Mouse (Mus musculus) hindbrain, embryonic 10.5 days (tissue): Measurements from ENCODE around the gene Hexa. TPM values are rescaled to one million over a fixed set of nuclear protein-coding genes. Genes with fewer than 3 reads are reported as not detected.

Source experiments
- DNase-seq: peaks from one replicate; pipeline ENCODE4 v3.0.0-alpha.2; 2017; ENCODE audit warnings: low spot score
- H3K27ac ChIP-seq: fragments of 300-500 bp; sonication (generic); 2 replicates; pipeline ENCODE4 v1.5.1; 2016; ENCODE audit warnings: mild to moderate bottlenecking, moderate library complexity
- H3K27me3 ChIP-seq: fragments of 300-500 bp; sonication (generic); 2 replicates; pipeline ENCODE4 v1.6.1; 2016; ENCODE audit warnings: mild to moderate bottlenecking; ENCODE audit not compliant: poor library complexity, insufficient read depth, severe bottlenecking
- H3K36me3 ChIP-seq: fragments of 300-500 bp; sonication (generic); 2 replicates; pipeline ENCODE4 v1.6.1; 2016; ENCODE audit warnings: mild to moderate bottlenecking, moderate library complexity
- H3K4me1 ChIP-seq: fragments of 300-500 bp; sonication (generic); replicated peaks from 2 replicates; pipeline ENCODE4 v1.6.1; 2016; ENCODE audit warnings: mild to moderate bottlenecking
- H3K4me3 ChIP-seq: fragments of 300-500 bp; sonication (generic); 2 replicates; pipeline ENCODE4 v1.5.1; 2016; ENCODE audit warnings: mild to moderate bottlenecking, moderate library complexity
- H3K9me3 ChIP-seq: fragments of 300-500 bp; sonication (generic); 2 replicates; pipeline ENCODE4 v1.6.1; 2016; ENCODE audit warnings: mild to moderate bottlenecking, moderate library complexity
- WGBS: fragments of 180-500 bp; shearing (Covaris S2); methylation state at CpG from one replicate; pipeline ENCODE4 v1.1.7; 2016; 5-methylcytosine and 5-hydroxymethylcytosine counted together
- polyA plus RNA-seq: library from polyadenylated mRNA; unstranded; fragments of >200 nt; fragmentation: Nextera tagmentation; extraction: Ambion mirVana; gene quantifications from 2 replicates; pipeline ENCODE4 v1.2.1, GENCODE M21; 2016

Gene Hexa
- polyA plus RNA-seq, 1 experiment from 2014 or later = 49.4 TPM

- Histone ChIP-seq H3K36me3 (no peaks in the 10 kb centered on the region), H3K27me3 (no peaks in the 10 kb centered on the region), H3K9me3 (no peaks in the 10 kb centered on the region), H3K27ac (no peak overlapping the region), H3K4me3 (no peak overlapping the region), H3K4me1 (no peaks in the 10 kb centered on the region)
- 83% methylated on average over 4 of the region's 4 CpGs for WGBS
- DNase-seq = no peak
These were observed 5.5 kb upstream of the Hexa start for GRCm38 (mm10) chr9:59533889-59534288.

- Histone ChIP-seq H3K27ac (no peak overlapping the region), H3K9me3 (no peaks in the 10 kb centered on the region), H3K4me1 (peaks cover 14% of the 10 kb centered on the region), H3K36me3 (no peaks in the 10 kb centered on the region), H3K4me3 (no peak overlapping the region), H3K27me3 (no peaks in the 10 kb centered on the region)
- 85% methylated on average over 3 of the region's 3 CpGs for WGBS
- DNase-seq = no peak
These were observed 1.7 kb upstream of the Hexa start for GRCm38 (mm10) chr9:59537651-59538050.

GRCm38 (mm10) chr9:59541617-59542016 is 2.3 kb downstream of the Hexa start:
- Histone ChIP-seq H3K4me3 (no peak overlapping the region), H3K4me1 (peaks cover 14% of the 10 kb centered on the region), H3K27me3 (no peaks in the 10 kb centered on the region), H3K9me3 (no peaks in the 10 kb centered on the region), H3K36me3 (peaks cover under 1% of the 10 kb centered on the region; the same call in 1 of the 2 replicates), H3K27ac (no peak overlapping the region)
- 94% methylated on average over 6 of the region's 6 CpGs for WGBS
- DNase-seq = no peak

GRCm38 (mm10) chr9:59542766-59543324 is 3.5 kb downstream of the Hexa start:
- Histone ChIP-seq H3K36me3 (peaks cover 7% of the 10 kb centered on the region; the same call in 1 of the 2 replicates), H3K27me3 (no peaks in the 10 kb centered on the region), H3K27ac (no peak overlapping the region), H3K4me1 (peaks cover 14% of the 10 kb centered on the region), H3K4me3 (no peak overlapping the region), H3K9me3 (no peaks in the 10 kb centered on the region)
- no peak for DNase-seq

GRCm38 (mm10) chr9:59544739-59545138 is 5.4 kb downstream of the Hexa start:
- 88% methylated on average over 5 of the region's 5 CpGs for WGBS
- no peak overlapping the region for H3K27ac ChIP-seq

GRCm38 (mm10) chr9:59547869-59548268 is 8.5 kb downstream of the Hexa start:
- H3K36me3 ChIP-seq = peaks cover 20% of the 10 kb centered on the region
- no peak for DNase-seq

More at GRCm38 (mm10) chr9:59544739-59545138, 5.4 kb downstream of the Hexa start:
- H3K4me1 ChIP-seq = peaks cover 12% of the 10 kb centered on the region
- peaks cover 11% of the 10 kb centered on the region; the same call in 1 of the 2 replicates for H3K36me3 ChIP-seq
- H3K4me3 ChIP-seq = no peak overlapping the region
- H3K27me3 ChIP-seq = no peaks in the 10 kb centered on the region
- no peaks in the 10 kb centered on the region for H3K9me3 ChIP-seq
- DNase-seq = no peak

GRCm38 (mm10) chr9:59548961-59549487 is 9.7 kb downstream of the Hexa start:
- H3K4me1 ChIP-seq = no peaks in the 10 kb centered on the region; the same call in 1 of the 2 replicates
- 63% methylated on average over 2 of the region's 2 CpGs for WGBS
- H3K27me3 ChIP-seq = no peaks in the 10 kb centered on the region
- DNase-seq = no peak
- peaks cover 24% of the 10 kb centered on the region for H3K36me3 ChIP-seq
- no peak overlapping the region for H3K27ac ChIP-seq
- no peak overlapping the region for H3K4me3 ChIP-seq
- H3K9me3 ChIP-seq = no peaks in the 10 kb centered on the region

More at GRCm38 (mm10) chr9:59547869-59548268, 8.5 kb downstream of the Hexa start:
- H3K27me3 ChIP-seq = no peaks in the 10 kb centered on the region
- 87% methylated on average over 1 of the region's 1 CpGs for WGBS
- no peaks in the 10 kb centered on the region; the same call in 1 of the 2 replicates for H3K4me1 ChIP-seq
- H3K4me3 ChIP-seq = no peak overlapping the region
- no peaks in the 10 kb centered on the region for H3K9me3 ChIP-seq
- no peak overlapping the region for H3K27ac ChIP-seq

GRCm38 (mm10) chr9:59550077-59550476 is 10.7 kb downstream of the Hexa start:
- Histone ChIP-seq H3K9me3 (no peaks in the 10 kb centered on the region), H3K4me1 (no peaks in the 10 kb centered on the region; the same call in 1 of the 2 replicates), H3K36me3 (peaks cover 33% of the 10 kb centered on the region), H3K27ac (no peak overlapping the region), H3K4me3 (no peak overlapping the region), H3K27me3 (no peaks in the 10 kb centered on the region)
- DNase-seq = no peak
- 90% methylated on average over 4 of the region's 4 CpGs for WGBS

- no peaks in the 10 kb centered on the region; the same call in 1 of the 2 replicates for H3K4me1 ChIP-seq
- H3K4me3 ChIP-seq = no peak overlapping the region
- DNase-seq = no peak
- H3K27ac ChIP-seq = no peak overlapping the region
- H3K36me3 ChIP-seq = peaks cover 39% of the 10 kb centered on the region
- 83% methylated on average over 5 of the region's 5 CpGs for WGBS
- H3K27me3 ChIP-seq = no peaks in the 10 kb centered on the region
- H3K9me3 ChIP-seq = no peaks in the 10 kb centered on the region
These were observed 11.7 kb downstream of the Hexa start for GRCm38 (mm10) chr9:59551017-59551416.

- WGBS = 79% methylated on average over 3 of the region's 3 CpGs
- H3K4me1 ChIP-seq = no peaks in the 10 kb centered on the region; the same call in 1 of the 2 replicates
- no peaks in the 10 kb centered on the region for H3K27me3 ChIP-seq
- H3K4me3 ChIP-seq = no peak overlapping the region
- peaks cover 43% of the 10 kb centered on the region for H3K36me3 ChIP-seq
- H3K27ac ChIP-seq = no peak overlapping the region
- no peak for DNase-seq
- no peaks in the 10 kb centered on the region for H3K9me3 ChIP-seq
These were observed 12.3 kb downstream of the Hexa start for GRCm38 (mm10) chr9:59551620-59552031.

GRCm38 (mm10) chr9:59552610-59553009 is 13.3 kb downstream of the Hexa start:
- H3K9me3 ChIP-seq = no peaks in the 10 kb centered on the region
- WGBS = 90% methylated on average over 5 of the region's 5 CpGs
- DNase-seq = no peak
- H3K4me1 ChIP-seq = no peaks in the 10 kb centered on the region; the same call in 1 of the 2 replicates
- H3K4me3 ChIP-seq = no peak overlapping the region
- H3K27me3 ChIP-seq = no peaks in the 10 kb centered on the region
- peaks cover 46% of the 10 kb centered on the region for H3K36me3 ChIP-seq
- no peak overlapping the region for H3K27ac ChIP-seq

- Histone ChIP-seq H3K36me3 (peaks cover 56% of the 10 kb centered on the region), H3K4me3 (no peak overlapping the region), H3K4me1 (no peaks in the 10 kb centered on the region; the same call in 1 of the 2 replicates), H3K27me3 (no peaks in the 10 kb centered on the region), H3K9me3 (no peaks in the 10 kb centered on the region), H3K27ac (no peak overlapping the region)
- no peak for DNase-seq
- 89% methylated on average over 4 of the region's 4 CpGs for WGBS
These were observed 14.4 kb downstream of the Hexa start for GRCm38 (mm10) chr9:59553719-59554118.

GRCm38 (mm10) chr9:59565600-59565999 is 26.3 kb downstream of the Hexa start:
- Histone ChIP-seq H3K4me1 (0 out of 2 replicates have a peak, but pooled peaks cover 2% of the 10 kb centered on the region), H3K4me3 (no peak overlapping the region), H3K9me3 (no peaks in the 10 kb centered on the region), H3K27me3 (no peaks in the 10 kb centered on the region), H3K27ac (no peak overlapping the region), H3K36me3 (peaks cover 46% of the 10 kb centered on the region)
- WGBS = 38% methylated on average over 4 of the region's 4 CpGs
- peak; percentile 69 for DNase-seq
